Mouse (Mus musculus): Measurements from ENCODE around the gene Snd1.

The Snd1 gene

GRCm38 (mm10) chr6:28789685-28790084, 314.7 kb downstream of the Snd1 start:
- intact Hi-C loops (cut with DNase I), result no loop called here

GRCm38 (mm10) chr6:28791183-28791582, 316.2 kb downstream of the Snd1 start:
- intact Hi-C loops (cut with DNase I), result no loop called here

GRCm38 (mm10) chr6:28791809-28792208, 316.9 kb downstream of the Snd1 start:
- intact Hi-C loops (cut with DNase I), result no loop called here

- intact Hi-C loops (cut with DNase I), result loop anchor here (5.0 kb wide), 1 partner anchor 37 kb away; the partner anchor contains the start of gene Lrrc4
Observed at GRCm38 (mm10) chr6:28795380-28795779, 320.4 kb downstream of the Snd1 start.

- intact Hi-C loops (cut with DNase I), result loop anchor here (5.0 kb wide), 1 partner anchor 36 kb away; the partner anchor contains the start of gene Lrrc4
Observed at GRCm38 (mm10) chr6:28795792-28796515, 321.0 kb downstream of the Snd1 start.

DNA sequence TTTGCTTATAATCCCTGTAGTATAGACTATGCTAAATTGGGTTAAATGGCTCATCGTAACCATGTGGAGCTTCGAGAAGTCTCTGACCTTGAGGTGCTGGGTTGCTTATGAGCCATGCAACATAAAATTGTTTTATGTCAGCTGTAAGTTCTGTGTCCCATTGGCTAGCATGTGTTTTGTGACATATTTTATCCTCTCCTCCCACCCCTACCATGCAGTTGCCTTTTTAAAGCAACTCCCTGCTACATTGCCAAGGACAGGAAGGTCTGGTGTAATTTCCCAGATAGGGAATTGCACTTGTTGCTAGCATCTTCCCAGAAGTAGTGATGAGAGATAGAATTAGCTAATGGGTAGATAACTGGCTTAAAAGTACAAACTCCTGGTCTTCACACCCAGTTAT, 324.9 kb downstream of the Snd1 start:
- intact Hi-C loops (cut with DNase I), result loop anchor here (5.0 kb wide), 1 partner anchor 32 kb away; the partner anchor contains the start of gene Lrrc4

DNA sequence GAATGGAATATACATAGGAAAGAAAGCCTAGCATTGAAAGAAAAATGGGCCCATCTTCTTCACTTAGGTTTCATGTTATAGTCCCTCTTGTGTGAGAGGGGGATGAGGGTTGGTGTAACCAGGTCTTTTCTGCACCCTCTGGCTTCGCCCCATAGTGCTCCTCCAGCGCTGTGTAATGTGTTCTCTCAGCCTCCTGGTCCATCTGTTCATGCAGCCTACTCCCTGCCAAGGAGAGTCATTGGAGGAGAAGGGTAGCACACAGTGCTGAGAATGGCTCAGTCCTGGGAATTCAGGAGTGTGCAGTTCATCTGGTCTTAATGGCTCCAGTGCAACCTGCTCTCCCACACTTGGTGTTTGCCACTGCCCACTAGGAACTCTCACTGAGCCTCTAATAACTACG, 326.0 kb downstream of the Snd1 start:
- intact Hi-C loops (cut with DNase I), result no loop called here

- intact Hi-C loops (cut with DNase I), result no loop called here
Observed at GRCm38 (mm10) chr6:28803678-28804279, 328.8 kb downstream of the Snd1 start.

DNA sequence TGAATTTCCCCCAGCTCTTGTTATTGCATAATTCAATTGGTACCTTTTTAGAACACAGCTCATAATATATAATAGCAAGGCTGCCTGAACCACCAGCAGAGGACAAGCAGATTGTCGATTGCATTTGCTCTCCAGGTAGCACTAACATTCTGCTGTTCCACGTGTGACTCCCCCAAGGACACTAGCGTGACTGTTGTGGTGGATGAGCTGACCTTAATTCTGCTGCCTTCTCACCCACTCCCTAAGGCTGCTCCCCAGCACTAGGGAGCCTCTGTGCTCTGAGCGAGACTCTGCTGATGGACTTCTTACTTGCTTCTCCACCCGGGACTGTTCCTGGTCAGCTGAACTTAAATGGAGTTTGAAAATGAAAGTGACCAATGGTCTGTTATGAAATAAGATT, 329.8 kb downstream of the Snd1 start:
- intact Hi-C loops (cut with DNase I), result no loop called here

DNA sequence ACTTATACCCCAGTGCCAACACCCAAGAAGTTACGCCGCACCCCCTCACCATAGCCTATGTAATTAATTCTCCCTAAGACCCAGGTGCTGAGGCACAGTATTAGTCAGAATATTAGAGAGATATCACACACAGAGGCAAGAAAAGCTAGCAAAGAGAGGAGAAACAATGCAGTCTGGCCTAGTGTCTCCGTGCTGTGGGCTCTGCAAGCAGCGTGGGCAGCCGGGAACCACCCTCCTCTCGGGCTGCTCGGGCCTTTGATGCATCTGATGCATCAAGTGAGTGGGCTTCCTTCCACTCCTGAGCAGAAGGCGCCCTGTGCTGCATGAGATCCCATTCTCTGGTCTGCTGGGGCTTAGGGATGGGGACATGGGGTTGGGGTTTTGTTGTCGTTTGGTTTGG, 338.1 kb downstream of the Snd1 start:
- intact Hi-C loops (cut with DNase I), result no loop called here

- intact Hi-C loops (cut with DNase I), result no loop called here
Observed at GRCm38 (mm10) chr6:28814895-28815294, 340.0 kb downstream of the Snd1 start.

DNA sequence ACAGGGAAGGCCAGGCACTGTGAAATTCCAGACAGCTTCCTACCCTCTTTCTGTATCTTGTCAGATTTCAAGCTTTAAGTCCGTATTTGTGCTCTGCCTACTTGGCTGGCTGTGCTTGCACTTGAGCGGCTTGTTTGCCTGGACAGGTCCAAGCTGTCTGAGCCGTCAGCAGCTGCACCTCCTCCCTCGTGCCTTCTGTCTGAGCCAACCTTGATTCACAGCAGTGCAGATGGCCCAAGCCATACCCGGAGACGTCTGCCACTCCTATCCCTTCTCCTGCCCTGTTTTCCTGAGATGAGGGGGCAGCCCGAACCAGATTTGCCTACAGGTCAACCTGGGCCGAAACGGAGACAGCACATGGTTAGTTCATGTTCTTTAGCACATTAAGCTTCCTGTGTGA, 342.1 kb downstream of the Snd1 start:
- intact Hi-C loops (cut with DNase I), result no loop called here

GRCm38 (mm10) chr6:28819509-28820358, 344.8 kb downstream of the Snd1 start:
- intact Hi-C loops (cut with DNase I), result no loop called here

GRCm38 (mm10) chr6:28822296-28822695, 347.4 kb downstream of the Snd1 start:
- intact Hi-C loops (cut with DNase I), result no loop called here

- intact Hi-C loops (cut with DNase I), result no loop called here
Observed at GRCm38 (mm10) chr6:28823375-28823774, 348.4 kb downstream of the Snd1 start.

DNA sequence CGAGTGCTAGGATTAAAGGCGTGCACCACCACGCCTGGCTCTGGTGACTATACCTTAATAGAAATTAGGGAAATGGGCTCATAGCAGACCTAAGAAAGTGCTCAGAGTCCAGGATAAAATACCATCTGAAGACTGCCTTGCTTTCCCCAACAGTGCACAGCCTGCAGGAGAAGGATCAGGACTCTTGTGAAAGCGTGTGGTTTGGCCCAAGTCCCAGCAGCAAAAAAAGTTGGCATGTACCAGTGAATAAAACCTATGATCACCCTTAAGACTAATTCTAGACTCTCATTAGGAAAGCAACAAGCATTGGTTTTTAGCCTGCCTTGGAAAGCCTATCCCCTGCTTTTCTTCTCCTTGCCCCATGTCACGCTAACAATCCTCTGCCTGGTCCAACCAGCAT, 348.9 kb downstream of the Snd1 start:
- intact Hi-C loops (cut with DNase I), result no loop called here

GRCm38 (mm10) chr6:28825894-28826293, 351.0 kb downstream of the Snd1 start:
- intact Hi-C loops (cut with DNase I), result no loop called here

DNA sequence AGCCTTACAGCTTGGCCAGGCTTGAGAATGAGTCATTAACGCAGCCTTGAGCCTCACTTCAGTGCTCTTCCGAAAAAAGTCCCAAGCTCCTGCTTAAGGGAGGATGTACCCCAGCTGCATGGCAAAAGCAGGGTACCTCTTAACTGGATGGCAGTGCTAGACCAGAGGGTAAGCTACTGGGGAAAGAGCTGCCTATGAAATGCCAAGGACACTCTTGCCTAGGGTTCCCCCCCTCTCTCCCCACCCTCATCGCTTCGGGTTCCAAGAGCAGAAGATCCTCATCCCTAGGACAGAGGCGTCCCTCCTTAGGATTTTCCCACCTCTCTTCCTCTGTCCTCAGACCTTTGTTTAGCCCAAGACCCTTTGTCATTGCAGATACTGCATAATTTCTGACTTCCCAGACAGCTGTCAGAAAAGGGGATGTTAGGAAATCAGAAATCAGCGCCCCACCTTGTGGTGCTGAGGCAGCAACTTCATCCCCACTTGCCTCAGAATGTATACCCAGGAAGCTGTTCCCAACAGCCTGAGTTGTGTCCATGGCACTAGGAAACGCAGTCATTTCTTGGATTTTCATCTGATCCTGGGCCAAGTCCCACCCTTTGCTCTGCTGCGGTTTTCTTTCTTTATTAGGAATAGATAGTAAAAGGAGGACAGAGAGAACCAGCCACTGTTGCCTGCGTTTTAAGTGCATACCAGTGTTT, 351.9 kb downstream of the Snd1 start:
- intact Hi-C loops (cut with DNase I), result no loop called here

DNA sequence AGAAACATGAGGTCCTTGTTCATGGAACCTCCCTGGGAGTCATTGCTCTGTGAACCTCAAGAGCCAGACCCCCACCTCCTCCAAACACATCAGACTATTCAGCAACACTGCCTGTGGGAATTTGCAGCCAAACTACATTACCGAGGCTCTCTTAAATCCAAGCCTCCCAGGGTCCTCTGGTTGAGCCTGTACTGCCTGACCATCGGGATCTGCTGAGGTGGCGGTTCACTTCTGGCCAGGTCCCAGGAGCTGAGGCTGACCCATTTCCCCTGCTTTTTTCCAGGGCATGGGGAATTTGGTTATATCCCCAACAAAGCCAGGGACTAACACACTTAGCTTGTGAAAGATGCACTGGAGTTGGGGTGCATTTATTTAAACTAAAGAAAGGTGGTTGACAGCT, 352.6 kb downstream of the Snd1 start:
- intact Hi-C loops (cut with DNase I), result no loop called here

- intact Hi-C loops (cut with DNase I), result no loop called here
Observed at GRCm38 (mm10) chr6:28828593-28828992, 353.7 kb downstream of the Snd1 start.

- intact Hi-C loops (cut with DNase I), result loop anchor here (5.0 to 10.0 kb wide), 2 partner anchors 33 to 194 kb away; no protein-coding TSS in a partner anchor
Observed at GRCm38 (mm10) chr6:28830306-28830705, 355.4 kb downstream of the Snd1 start.
